In the genomic region with DNA sequence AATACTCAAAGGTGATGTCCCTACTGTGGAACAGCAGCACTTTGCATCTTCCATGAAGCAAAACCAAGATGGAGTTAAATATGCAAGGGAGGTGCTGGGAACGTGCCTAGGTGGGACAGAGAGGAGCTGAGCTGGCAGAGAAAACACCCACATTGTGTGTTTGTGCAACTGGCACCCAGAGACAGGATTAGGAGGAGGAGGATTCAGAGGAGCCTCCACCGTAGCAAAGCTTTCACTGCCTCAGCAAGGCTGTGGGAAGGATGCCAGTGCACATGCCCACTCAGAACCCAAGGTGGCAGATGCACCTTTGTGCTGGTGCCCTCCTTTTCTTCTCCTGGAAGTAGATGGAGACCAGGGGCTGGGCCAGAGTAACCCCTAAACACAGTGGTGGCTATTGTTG, we compare ENCODE assay signal across 21 mouse cellular contexts. TPM values are rescaled to one million over a fixed set of nuclear protein-coding genes. Genes with fewer than 3 reads are reported as not detected.
A peak's percentile ranks its signal among the peaks of the same experiment; 100 is the strongest.
DNase-seq lines count a peak whose midpoint lies in the region; TF ChIP-seq lines count a peak whose summit lies in the region.
"Had no signal": no experiment of that assay in that cellular context is flagged by ENCODE, and none has a peak within 500 bp of the region (broad histone marks: within the 10 kb centered on the region; RNA-seq: fewer than 3 reads in every experiment).

No protein-coding gene starts in this region.

- H3K27ac ChIP-seq in left cerebral cortex, adult 2 months: no peak overlapping the region; the same call in 1 of the 2 replicates
- H3K27ac ChIP-seq: heart, embryonic 15.5 days; kidney, postnatal 0 days; limb, embryonic 13.5 days; liver, embryonic 14.5 days; lung, embryonic 15.5 days; stomach, embryonic 15.5 days had no signal

- no peak for TF ChIP-seq CTCF in left cerebral cortex, adult 2 months (IDR thresholded peaks at IDR 0.05)

- intact Hi-C loops in left cerebral cortex, adult 2 months (cut with DNase I): loop anchor here (1.0 to 2.0 kb wide), 2 partner anchors 53 to 178 kb away; a partner anchor contains a TSS
- intact Hi-C loops in left cerebral cortex, postnatal 36 days (cut with DNase I): loop anchor here (1.0 kb wide), 1 partner anchor 180 kb away; no protein-coding TSS in a partner anchor

- no peak overlapping the region for H3K4me3 ChIP-seq in left cerebral cortex, adult 2 months
- H3K4me3 ChIP-seq: heart, embryonic 15.5 days; limb, embryonic 13.5 days; lung, embryonic 15.5 days; stomach, embryonic 15.5 days had no signal

- peak; percentile 15 to 19 for DNase-seq in layer of hippocampus, adult 18-20 months (ENCODE audit: low spot score in 2 of 2)
- no peak for DNase-seq in layer of hippocampus, postnatal 10 days (ENCODE audit: low spot score in 2 of 2)
- DNase-seq in left cerebral cortex, adult 2 months (ENCODE audit: extremely low spot score in 1 of 2, low spot score in 2 of 2): peak; percentile 49 to 65
- DNase-seq in left cerebral cortex, postnatal 36 days (ENCODE audit: low spot score in 2 of 2): peak; percentile 43 to 51
- peak; percentile 61 for DNase-seq in telencephalon, adult 2 months (ENCODE audit: low read depth, low spot score)
- DNase-seq in spleen, postnatal 14 days (ENCODE audit: low spot score in 2 of 2): no peak
- DNase-seq in Muller cell, postnatal 12 days (ENCODE audit: inconsistent ontology term): no peak
- DNase-seq: adrenal gland, postnatal 14 days; cerebellum, adult 11 months; cerebellum, postnatal 25 days; embryo, embryonic 11 days; gastrocnemius, postnatal 25 days; kidney, adult 18-20 months; lung, postnatal 4 days; thymus, adult 2 months had no signal

RNA-seq across cellular contexts. Expression of a gene that starts 40.3 kb away (rescaled TPM):
- 1 to 10 TPM; 6.9 to 7.8 TPM for total RNA-seq in layer of hippocampus, adult 18-20 months (2021)
- 10 to 100 TPM in 1 of 2 experiments, 1 to 10 TPM in 1; 9.6 to 13.5 TPM for total RNA-seq in layer of hippocampus, postnatal 10 days (2021)
- total RNA-seq in left cerebral cortex, adult 2 months (2021): 1 to 10 TPM; 6.2 to 7.8 TPM
- total RNA-seq in left cerebral cortex, postnatal 36 days (2021): 1 to 10 TPM; 6.2 to 6.8 TPM

Comparison
In these comparisons a context has a peak if more than half of its experiments do, and no peak if none do; other contexts are left out.
1. DNase-seq: peak in layer of hippocampus, adult 18-20 months (2 of 2), left cerebral cortex, adult 2 months (2 of 2), left cerebral cortex, postnatal 36 days (2 of 2) and telencephalon, adult 2 months (single experiment); none in layer of hippocampus, postnatal 10 days (0 of 2), spleen, postnatal 14 days (0 of 2) and Muller cell, postnatal 12 days (single experiment).